Mouse (Mus musculus) hindbrain, embryonic 10.5 days (tissue): ENCODE data around the gene Krtap1-4. TPM values are rescaled to one million over a fixed set of nuclear protein-coding genes. Genes with fewer than 3 reads are reported as not detected.
"Not testable (repeated sequence)": the region's sequence is repeated elsewhere in the genome, so short reads cannot be mapped to it uniquely, and the experiment has no call there.

Source experiments
- DNase-seq: peaks from one replicate; pipeline ENCODE4 v3.0.0-alpha.2; 2017; ENCODE audit warnings: low spot score
- H3K27ac ChIP-seq: fragments of 300-500 bp; sonication (generic); 2 replicates; pipeline ENCODE4 v1.5.1; 2016; ENCODE audit warnings: mild to moderate bottlenecking, moderate library complexity
- H3K27me3 ChIP-seq: fragments of 300-500 bp; sonication (generic); 2 replicates; pipeline ENCODE4 v1.6.1; 2016; ENCODE audit warnings: mild to moderate bottlenecking; ENCODE audit not compliant: poor library complexity, insufficient read depth, severe bottlenecking
- H3K36me3 ChIP-seq: fragments of 300-500 bp; sonication (generic); 2 replicates; pipeline ENCODE4 v1.6.1; 2016; ENCODE audit warnings: mild to moderate bottlenecking, moderate library complexity
- H3K4me1 ChIP-seq: fragments of 300-500 bp; sonication (generic); replicated peaks from 2 replicates; pipeline ENCODE4 v1.6.1; 2016; ENCODE audit warnings: mild to moderate bottlenecking
- H3K4me3 ChIP-seq: fragments of 300-500 bp; sonication (generic); 2 replicates; pipeline ENCODE4 v1.5.1; 2016; ENCODE audit warnings: mild to moderate bottlenecking, moderate library complexity
- H3K9me3 ChIP-seq: fragments of 300-500 bp; sonication (generic); 2 replicates; pipeline ENCODE4 v1.6.1; 2016; ENCODE audit warnings: mild to moderate bottlenecking, moderate library complexity
- WGBS: fragments of 180-500 bp; shearing (Covaris S2); methylation state at CpG from one replicate; pipeline ENCODE4 v1.1.7; 2016; 5-methylcytosine and 5-hydroxymethylcytosine counted together
- polyA plus RNA-seq: library from polyadenylated mRNA; unstranded; fragments of >200 nt; fragmentation: Nextera tagmentation; extraction: Ambion mirVana; gene quantifications from 2 replicates; pipeline ENCODE4 v1.2.1, GENCODE M21; 2016

Gene Krtap1-4
- polyA plus RNA-seq: not detected in 2 replicates

- H3K36me3 ChIP-seq: no peaks in the 10 kb centered on the region
- H3K4me1 ChIP-seq: no peaks in the 10 kb centered on the region
- WGBS: 74% methylated on average over 5 of the region's 5 CpGs
- H3K27me3 ChIP-seq: no peaks in the 10 kb centered on the region
- no peak for DNase-seq
- no peak within 1 kb of the TSS for H3K27ac ChIP-seq
- no peak within 1 kb of the TSS for H3K4me3 ChIP-seq
- no peaks in the 10 kb centered on the region for H3K9me3 ChIP-seq
Observed at GRCm38 (mm10) chr11:99583245-99583704, at the start of gene Krtap1-4. Krtap1-4 (minus strand) TSS chr11:99583654.

GRCm38 (mm10) chr11:99630890-99631289, 47.4 kb upstream of the Krtap1-4 start:
- Histone ChIP-seq H3K9me3 (no peaks in the 10 kb centered on the region), H3K4me3 (no peak overlapping the region), H3K27ac (no peak overlapping the region), H3K27me3 (no peaks in the 10 kb centered on the region), H3K36me3 (no peaks in the 10 kb centered on the region), H3K4me1 (peaks cover 4% of the 10 kb centered on the region)
- DNase-seq: no peak
- 85% methylated on average over 3 of the region's 3 CpGs for WGBS

- WGBS: 78% methylated on average over 4 of the region's 4 CpGs
- no peak for DNase-seq
Observed at GRCm38 (mm10) chr11:99628138-99628537, 44.7 kb upstream of the Krtap1-4 start, which contains the start of gene Krtap4-1. Krtap4-1 (minus strand) TSS chr11:99628238.

GRCm38 (mm10) chr11:99620335-99620734, 36.9 kb upstream of the Krtap1-4 start, which contains the start of gene Gm11562:
Gm11562 (minus strand) TSS chr11:99620435.
- Histone ChIP-seq H3K27me3 (no peaks in the 10 kb centered on the region), H3K4me1 (no peaks in the 10 kb centered on the region), H3K4me3 (no peak within 1 kb of the TSS), H3K27ac (no peak within 1 kb of the TSS), H3K9me3 (no peaks in the 10 kb centered on the region), H3K36me3 (no peaks in the 10 kb centered on the region)
- DNase-seq: no peak
- 87% methylated on average over 2 of the region's 2 CpGs for WGBS

More at GRCm38 (mm10) chr11:99628138-99628537, 44.7 kb upstream of the Krtap1-4 start, which contains the start of gene Krtap4-1:
- Histone ChIP-seq H3K4me1 (no peaks in the 10 kb centered on the region), H3K36me3 (no peaks in the 10 kb centered on the region), H3K27ac (no peak within 1 kb of the TSS), H3K27me3 (no peaks in the 10 kb centered on the region), H3K9me3 (no peaks in the 10 kb centered on the region), H3K4me3 (no peak within 1 kb of the TSS)

GRCm38 (mm10) chr11:99614796-99615363, 31.4 kb upstream of the Krtap1-4 start, which contains the start of gene Krtap2-4:
Krtap2-4 (minus strand) TSS chr11:99614846.
- Histone ChIP-seq H3K27ac (no peak within 1 kb of the TSS), H3K9me3 (no peaks in the 10 kb centered on the region), H3K4me1 (no peaks in the 10 kb centered on the region), H3K36me3 (no peaks in the 10 kb centered on the region), H3K27me3 (no peaks in the 10 kb centered on the region), H3K4me3 (no peak within 1 kb of the TSS)
- no peak for DNase-seq
- 82% methylated on average over 3 of the region's 3 CpGs for WGBS

GRCm38 (mm10) chr11:99610089-99610488, 26.6 kb upstream of the Krtap1-4 start, which contains the start of gene Gm11937:
Gm11937 (minus strand) TSS chr11:99610189.
- H3K9me3 ChIP-seq, DNase-seq, H3K36me3 ChIP-seq, H3K27me3 ChIP-seq, H3K27ac ChIP-seq, H3K4me1 ChIP-seq, H3K4me3 ChIP-seq: not testable (repeated sequence)
- 66% methylated on average over 2 of the region's 2 CpGs for WGBS

- H3K27me3 ChIP-seq: no peaks in the 10 kb centered on the region
- no peaks in the 10 kb centered on the region for H3K4me1 ChIP-seq
- H3K4me3 ChIP-seq: no peak overlapping the region
- H3K36me3 ChIP-seq: no peaks in the 10 kb centered on the region
- no peak overlapping the region for H3K27ac ChIP-seq
- WGBS: 82% methylated on average over 1 of the region's 1 CpGs
- H3K9me3 ChIP-seq: no peaks in the 10 kb centered on the region
- DNase-seq: no peak
Observed at GRCm38 (mm10) chr11:99609126-99609525, 25.7 kb upstream of the Krtap1-4 start.

GRCm38 (mm10) chr11:99603208-99603607, 19.8 kb upstream of the Krtap1-4 start, which contains the start of gene Gm11938:
Gm11938 (minus strand) TSS chr11:99603308.
- H3K27me3 ChIP-seq, DNase-seq, H3K36me3 ChIP-seq, H3K4me1 ChIP-seq, H3K9me3 ChIP-seq, H3K4me3 ChIP-seq, H3K27ac ChIP-seq: not testable (repeated sequence)
- 78% methylated on average over 1 of the region's 1 CpGs for WGBS

GRCm38 (mm10) chr11:99597742-99598141, 14.3 kb upstream of the Krtap1-4 start, which contains the start of gene Krtap9-3:
Krtap9-3 (minus strand) TSS chr11:99598105.
- not testable (repeated sequence) for H3K36me3 ChIP-seq, H3K9me3 ChIP-seq, H3K4me1 ChIP-seq, DNase-seq, H3K27me3 ChIP-seq, H3K27ac ChIP-seq, H3K4me3 ChIP-seq
- 81% methylated on average over 6 of the region's 6 CpGs for WGBS

- no peaks in the 10 kb centered on the region for H3K9me3 ChIP-seq
- DNase-seq: no peak
- H3K27ac ChIP-seq: no peak within 1 kb of the TSS
- WGBS: 86% methylated on average over 6 of the region's 6 CpGs
- no peak within 1 kb of the TSS for H3K4me3 ChIP-seq
- no peaks in the 10 kb centered on the region for H3K36me3 ChIP-seq
- no peaks in the 10 kb centered on the region for H3K4me1 ChIP-seq
- H3K27me3 ChIP-seq: no peaks in the 10 kb centered on the region
Observed at GRCm38 (mm10) chr11:99590981-99591380, 7.5 kb upstream of the Krtap1-4 start, which contains the start of gene Krtap1-3. Krtap1-3 (minus strand) TSS chr11:99591339.

- no peak overlapping the region for H3K4me3 ChIP-seq
- H3K27ac ChIP-seq: no peak overlapping the region
- H3K36me3 ChIP-seq: no peaks in the 10 kb centered on the region
- WGBS: 93% methylated on average over 7 of the region's 7 CpGs
- no peaks in the 10 kb centered on the region for H3K27me3 ChIP-seq
- no peaks in the 10 kb centered on the region for H3K4me1 ChIP-seq
- no peaks in the 10 kb centered on the region for H3K9me3 ChIP-seq
- no peak for DNase-seq
Observed at GRCm38 (mm10) chr11:99585096-99585495, 1.6 kb upstream of the Krtap1-4 start.

GRCm38 (mm10) chr11:99581564-99581963, 1.9 kb downstream of the Krtap1-4 start:
- 90% methylated on average over 6 of the region's 6 CpGs for WGBS

GRCm38 (mm10) chr11:99581051-99581450, 2.4 kb downstream of the Krtap1-4 start:
- Histone ChIP-seq H3K4me3 (no peak overlapping the region), H3K9me3 (no peaks in the 10 kb centered on the region), H3K4me1 (no peaks in the 10 kb centered on the region), H3K27me3 (no peaks in the 10 kb centered on the region), H3K36me3 (no peaks in the 10 kb centered on the region), H3K27ac (no peak overlapping the region)
- 92% methylated on average over 5 of the region's 5 CpGs for WGBS
- DNase-seq: no peak

More at GRCm38 (mm10) chr11:99581564-99581963, 1.9 kb downstream of the Krtap1-4 start:
- H3K4me3 ChIP-seq: no peak overlapping the region
- H3K9me3 ChIP-seq: no peaks in the 10 kb centered on the region
- DNase-seq: no peak
- no peaks in the 10 kb centered on the region for H3K36me3 ChIP-seq
- no peak overlapping the region for H3K27ac ChIP-seq
- no peaks in the 10 kb centered on the region for H3K4me1 ChIP-seq
- no peaks in the 10 kb centered on the region for H3K27me3 ChIP-seq
